Comparison of ENCODE assay signal across 21 mouse cellular contexts in the genomic region with DNA sequence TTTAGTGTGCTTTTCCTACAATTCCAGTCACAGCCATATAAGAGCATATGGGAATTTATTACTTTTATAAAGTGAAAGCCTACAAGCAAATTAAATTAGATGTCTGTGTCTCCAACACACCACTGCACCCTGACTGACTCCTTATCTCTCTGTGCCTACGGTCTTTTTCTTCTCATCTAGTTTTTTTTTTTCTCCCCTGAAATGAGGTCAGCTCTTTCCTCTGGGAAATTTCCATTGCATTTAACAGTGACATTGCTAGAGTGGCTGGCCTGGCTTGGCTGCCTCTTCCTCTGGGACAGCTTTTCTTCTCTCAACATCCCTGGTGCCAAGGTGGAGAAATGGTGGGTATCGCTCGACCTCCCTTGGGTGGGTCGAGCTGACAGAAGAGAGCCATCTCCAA. TPM values are rescaled to one million over a fixed set of nuclear protein-coding genes. Genes with fewer than 3 reads are reported as not detected.
A peak's percentile ranks its signal among the peaks of the same experiment; 100 is the strongest.
DNase-seq lines count a peak whose midpoint lies in the region; ATAC-seq lines count a peak whose summit lies in the region.
"Had no signal": no experiment of that assay in that cellular context is flagged by ENCODE, and none has a peak within 500 bp of the region (broad histone marks: within the 10 kb centered on the region; RNA-seq: fewer than 3 reads in every experiment).

A gene (plus strand): TSS at position 249 of the 400 bp plus-strand sequence.

- H3K9me3 ChIP-seq in intestine, embryonic 15.5 days: no peaks in the 10 kb centered on the region
- no peaks in the 10 kb centered on the region for H3K9me3 ChIP-seq in intestine, embryonic 16.5 days (ENCODE audit: control insufficient read depth, low read length)
- no peaks in the 10 kb centered on the region for H3K9me3 ChIP-seq in forebrain, embryonic 13.5 days (replicated peaks)
- H3K9me3 ChIP-seq in midbrain, embryonic 15.5 days: no peaks in the 10 kb centered on the region
- H3K9me3 ChIP-seq: hindbrain, embryonic 15.5 days; limb, embryonic 10.5 days; liver, embryonic 15.5 days; neural tube, embryonic 12.5 days had no signal

- no peak within 1 kb of the TSS for H3K4me2 ChIP-seq in intestine, embryonic 15.5 days (replicated peaks)
- H3K4me2 ChIP-seq in intestine, embryonic 16.5 days (ENCODE audit: low read depth, low read length): no peak within 1 kb of the TSS
- no peak within 1 kb of the TSS for H3K4me2 ChIP-seq in forebrain, embryonic 13.5 days
- H3K4me2 ChIP-seq in midbrain, embryonic 15.5 days: no peak within 1 kb of the TSS
- H3K4me2 ChIP-seq: heart, embryonic 11.5 days; hindbrain, embryonic 15.5 days; liver, embryonic 15.5 days; neural tube, embryonic 12.5 days had no signal

- no peaks in the 10 kb centered on the region for H3K4me1 ChIP-seq in intestine, embryonic 15.5 days (replicated peaks)
- no peaks in the 10 kb centered on the region for H3K4me1 ChIP-seq in intestine, embryonic 16.5 days (ENCODE audit: control insufficient read depth, insufficient read depth, low read length)
- H3K4me1 ChIP-seq in forebrain, embryonic 13.5 days: no peaks in the 10 kb centered on the region
- no peaks in the 10 kb centered on the region for H3K4me1 ChIP-seq in midbrain, embryonic 15.5 days
- H3K4me1 ChIP-seq: hindbrain, embryonic 15.5 days; limb, embryonic 10.5 days; neural tube, embryonic 12.5 days had no signal

- no peaks in the 10 kb centered on the region for H3K36me3 ChIP-seq in intestine, embryonic 15.5 days
- no peaks in the 10 kb centered on the region for H3K36me3 ChIP-seq in intestine, embryonic 16.5 days (ENCODE audit: control insufficient read depth, insufficient read depth, low read length)
- H3K36me3 ChIP-seq in forebrain, embryonic 13.5 days (ENCODE audit: poor library complexity, severe bottlenecking): no peaks in the 10 kb centered on the region
- no peaks in the 10 kb centered on the region for H3K36me3 ChIP-seq in midbrain, embryonic 15.5 days (replicated peaks)
- H3K36me3 ChIP-seq: hindbrain, embryonic 15.5 days; limb, embryonic 10.5 days; liver, embryonic 15.5 days; neural tube, embryonic 12.5 days had no signal

- H3K9ac ChIP-seq in intestine, embryonic 15.5 days: no peak within 1 kb of the TSS
- no peak within 1 kb of the TSS for H3K9ac ChIP-seq in intestine, embryonic 16.5 days (ENCODE audit: low read depth, low read length)
- H3K9ac ChIP-seq in forebrain, embryonic 13.5 days: no peak within 1 kb of the TSS
- H3K9ac ChIP-seq in midbrain, embryonic 15.5 days: no peak within 1 kb of the TSS
- H3K9ac ChIP-seq: hindbrain, embryonic 15.5 days; liver, embryonic 15.5 days; neural tube, embryonic 12.5 days had no signal

- no peak within 1 kb of the TSS for H3K27ac ChIP-seq in intestine, embryonic 15.5 days
- no peak within 1 kb of the TSS for H3K27ac ChIP-seq in intestine, embryonic 16.5 days (ENCODE audit: low read length)
- H3K27ac ChIP-seq in forebrain, embryonic 13.5 days: no peak within 1 kb of the TSS
- no peak within 1 kb of the TSS for H3K27ac ChIP-seq in midbrain, embryonic 15.5 days
- H3K27ac ChIP-seq: hindbrain, embryonic 15.5 days; left cerebral cortex, adult 2 months; limb, embryonic 10.5 days; liver, embryonic 15.5 days; neural tube, embryonic 12.5 days had no signal

- 85% methylated on average over 4 of the region's 4 CpGs for WGBS in intestine, embryonic 15.5 days
- 83% methylated on average over 4 of the region's 4 CpGs for WGBS in intestine, embryonic 16.5 days
- WGBS in forebrain, embryonic 13.5 days: 93% methylated on average over 4 of the region's 4 CpGs
- WGBS in midbrain, embryonic 15.5 days: 92% methylated on average over 4 of the region's 4 CpGs

- no peak within 1 kb of the TSS for H3K4me3 ChIP-seq in intestine, embryonic 15.5 days (replicated peaks)
- no peak within 1 kb of the TSS for H3K4me3 ChIP-seq in intestine, embryonic 16.5 days (ENCODE audit: low read length)
- no peak within 1 kb of the TSS for H3K4me3 ChIP-seq in forebrain, embryonic 13.5 days
- H3K4me3 ChIP-seq in midbrain, embryonic 15.5 days: no peak within 1 kb of the TSS
- H3K4me3 ChIP-seq: hindbrain, embryonic 15.5 days; left cerebral cortex, adult 2 months; limb, embryonic 10.5 days; liver, embryonic 15.5 days; neural tube, embryonic 12.5 days had no signal

- no peak for ATAC-seq in intestine, embryonic 15.5 days
- no peak for ATAC-seq in intestine, embryonic 16.5 days
- ATAC-seq in forebrain, embryonic 13.5 days: no peak
- no peak for ATAC-seq in midbrain, embryonic 15.5 days (replicated peaks)
- ATAC-seq: forebrain, embryonic 14.5 days; lung, postnatal 0 days had no signal

- peak; percentile 3 for DNase-seq in retina, embryonic 14.5 days (ENCODE audit: low spot score)
- no peak for DNase-seq in retina, postnatal 1 day
- peak; percentile 8 for DNase-seq in cerebellum, adult 8-10 months
- DNase-seq: heart, postnatal 14 days; kidney, adult 11 months; right cerebral cortex, postnatal 25 days; thymus, postnatal 25 days had no signal

- H3K27me3 ChIP-seq in intestine, embryonic 15.5 days (replicated peaks): no peaks in the 10 kb centered on the region; the same call in 1 of the 2 replicates
- H3K27me3 ChIP-seq in intestine, embryonic 16.5 days (replicated peaks; ENCODE audit: control insufficient read depth, insufficient read depth, low read length): peaks cover 6% of the 10 kb centered on the region; the same call in 1 of the 2 replicates
- peaks cover 20% of the 10 kb centered on the region; the same call in 1 of the 2 replicates for H3K27me3 ChIP-seq in forebrain, embryonic 13.5 days
- peaks cover 3% of the 10 kb centered on the region; the same call in 1 of the 2 replicates for H3K27me3 ChIP-seq in midbrain, embryonic 15.5 days (replicated peaks)
- H3K27me3 ChIP-seq: hindbrain, embryonic 15.5 days; liver, embryonic 15.5 days; neural tube, embryonic 12.5 days had no signal

RNA-seq across cellular contexts. Expression of the gene that starts here (rescaled TPM):
- 9.5 and 10.7 TPM in 2 replicates for polyA plus RNA-seq in intestine, embryonic 15.5 days (2015; fragmentation: Nextera tagmentation; extraction: Ambion mirVana)
- 8.3 and 8.4 TPM in 2 replicates for polyA plus RNA-seq in intestine, embryonic 16.5 days (2015; fragmentation: Nextera tagmentation; extraction: Ambion mirVana)
- polyA plus RNA-seq in forebrain, embryonic 13.5 days (2015; fragmentation: Nextera tagmentation; extraction: Ambion mirVana): 0.19 and 0.27 TPM in 2 replicates
- not detected in 2 replicates for polyA plus RNA-seq in midbrain, embryonic 15.5 days (2015; fragmentation: Nextera tagmentation; extraction: Ambion mirVana)
- polyA plus RNA-seq: gonadal fat pad, adult 2 months; lung, postnatal 0 days; testis, adult 2 months had no signal
